Mouse (Mus musculus): ENCODE data around the gene Siae. TPM values are rescaled to one million over a fixed set of nuclear protein-coding genes. Genes with fewer than 3 reads are reported as not detected.

Gene Siae
- total RNA-seq, 1 experiment from 2014 or later, result 12.2 TPM

GRCm38 (mm10) chr9:37663210-37663609 lies 107.7 kb downstream of the Siae start:
- no peak for ATAC-seq (replicated peaks; ENCODE audit: low read depth, poor library complexity, severe bottlenecking)

- ATAC-seq (replicated peaks; ENCODE audit: low read depth, poor library complexity, severe bottlenecking), result no peak
Observed at GRCm38 (mm10) chr9:37664604-37665003, 109.1 kb downstream of the Siae start.

DNA sequence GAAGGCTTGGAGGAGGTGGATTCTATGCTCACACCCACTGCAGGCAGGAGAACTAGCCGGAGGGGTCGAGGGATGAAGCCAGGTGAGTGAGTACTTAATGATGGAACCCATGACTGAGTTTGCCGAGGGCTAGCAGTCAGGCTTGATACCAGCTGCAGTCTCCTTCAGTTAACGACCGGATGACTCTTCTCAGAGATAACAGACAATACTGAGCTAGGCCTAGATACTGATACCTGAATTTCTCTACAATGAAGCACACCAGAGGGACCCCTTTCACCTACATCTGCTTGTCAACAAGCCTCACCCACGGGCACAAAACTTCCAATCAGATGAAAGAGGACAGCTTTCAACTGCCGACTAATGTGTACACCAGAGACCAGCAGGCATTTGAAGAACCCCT lies 110.5 kb downstream of the Siae start:
- no peak for ATAC-seq (replicated peaks; ENCODE audit: low read depth, poor library complexity, severe bottlenecking)

DNA sequence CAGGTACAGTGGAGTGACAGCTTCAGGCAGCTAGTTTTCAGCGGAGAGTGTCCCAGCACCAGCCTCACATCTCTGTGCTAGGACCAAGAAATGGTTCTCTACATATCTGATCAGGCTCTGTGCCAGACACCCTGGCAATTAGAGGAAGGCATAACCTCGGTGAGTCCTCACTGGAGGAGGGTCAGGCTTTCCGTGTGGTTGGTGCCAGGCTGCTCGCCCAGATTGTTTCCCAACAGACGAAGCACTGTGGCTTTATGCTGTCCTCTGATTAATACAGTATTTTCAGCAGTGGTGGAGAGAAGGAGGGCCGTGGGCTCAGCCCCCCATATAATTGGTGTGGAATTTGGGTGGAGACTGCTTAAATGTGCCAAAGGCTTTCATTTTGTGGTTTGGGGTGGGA lies 113.6 kb downstream of the Siae start, which contains the start of gene Panx3:
Panx3 (minus strand) TSS at position 121 of the 400 bp plus-strand sequence.
- peak; percentile 63 for ATAC-seq (replicated peaks; ENCODE audit: low read depth, poor library complexity, severe bottlenecking)

- no peak for ATAC-seq (replicated peaks; ENCODE audit: low read depth, poor library complexity, severe bottlenecking)
Observed at GRCm38 (mm10) chr9:37669678-37670077, 114.2 kb downstream of the Siae start.

DNA sequence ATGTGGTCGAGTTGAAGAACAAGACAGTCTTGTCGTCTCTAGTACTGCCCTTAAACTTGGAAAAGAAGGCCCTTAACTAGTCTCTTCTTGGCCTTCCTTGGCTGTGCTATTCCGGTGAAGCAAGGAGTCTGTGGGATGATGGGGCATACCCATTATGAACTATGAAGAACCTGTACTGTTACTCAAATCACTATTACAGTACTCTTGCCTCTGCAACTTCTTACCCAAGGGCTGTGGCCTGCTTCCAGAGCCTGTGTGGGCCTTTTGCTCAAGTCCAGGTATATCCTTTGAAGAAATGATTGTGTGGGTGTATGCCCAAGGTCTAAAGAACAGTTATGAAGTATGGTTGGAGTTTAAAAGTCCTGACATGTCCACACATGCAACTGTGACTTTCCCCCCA lies 114.8 kb downstream of the Siae start:
- ATAC-seq (replicated peaks; ENCODE audit: low read depth, poor library complexity, severe bottlenecking), result no peak

DNA sequence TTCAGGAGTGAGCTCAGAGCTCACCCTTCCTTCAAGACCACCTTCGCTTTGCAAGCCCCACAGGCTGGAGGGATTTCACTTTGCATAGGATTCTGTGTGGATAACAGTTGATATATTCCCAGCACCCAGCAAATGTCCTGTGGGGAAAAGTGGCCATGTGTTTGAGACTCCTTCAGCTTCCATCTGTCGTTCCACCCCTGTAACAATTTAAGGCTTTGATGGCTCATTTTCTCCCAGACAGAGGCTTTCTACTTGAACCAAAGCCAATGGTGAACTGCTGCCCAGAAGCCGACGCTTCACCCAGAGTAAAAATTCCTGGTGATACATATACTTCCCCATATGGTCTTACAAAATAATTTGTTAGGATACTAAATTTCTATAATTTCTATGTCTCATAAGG lies 119.8 kb downstream of the Siae start:
- no peak for ATAC-seq (replicated peaks; ENCODE audit: low read depth, poor library complexity, severe bottlenecking)

DNA sequence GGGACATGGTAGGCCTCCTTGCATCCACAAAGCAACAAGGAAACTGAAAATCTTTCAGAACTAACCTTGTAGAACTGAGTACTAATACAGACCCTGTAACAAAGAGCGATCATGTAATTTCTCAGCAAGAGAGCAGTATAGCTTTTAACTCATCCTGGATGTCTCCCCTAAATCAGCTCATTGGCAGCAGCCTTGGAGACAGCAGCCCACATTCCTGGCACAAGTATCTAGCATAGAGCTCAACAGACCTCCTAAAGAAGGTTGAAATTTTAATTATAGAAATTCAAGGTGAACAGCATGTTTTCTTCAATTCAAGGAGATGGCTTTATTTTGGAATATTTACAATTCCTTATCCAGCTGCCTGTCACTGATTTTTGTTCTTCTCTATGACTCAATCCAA lies 125.6 kb downstream of the Siae start:
- ATAC-seq (replicated peaks; ENCODE audit: low read depth, poor library complexity, severe bottlenecking), result no peak

- no peak for ATAC-seq (replicated peaks; ENCODE audit: low read depth, poor library complexity, severe bottlenecking)
Observed at GRCm38 (mm10) chr9:37687288-37687940, 131.9 kb downstream of the Siae start.

- ATAC-seq (replicated peaks; ENCODE audit: low read depth, poor library complexity, severe bottlenecking), result no peak
Observed at GRCm38 (mm10) chr9:37687941-37688303, 132.4 kb downstream of the Siae start.

- ATAC-seq (replicated peaks; ENCODE audit: low read depth, poor library complexity, severe bottlenecking), result no peak
Observed at GRCm38 (mm10) chr9:37689970-37690686, 134.6 kb downstream of the Siae start.

Other genes starting within 250 kb of the Siae start
- gene Ccdc15, start 207.3 kb upstream of the Siae start, total RNA-seq (2017), result 18.6 and 24.2 TPM in 2 replicates
- not detected in 2 replicates for gene Hepacam, start 188.3 kb upstream of the Siae start, total RNA-seq (2017)
- 1.3 and 1.4 TPM in 2 replicates for gene Robo4, start 153.8 kb upstream of the Siae start, total RNA-seq (2017)
- gene Robo3, start 122.5 kb upstream of the Siae start, total RNA-seq (2017), result 3.8 and 4.1 TPM in 2 replicates
- gene Msantd2, start 66.4 kb upstream of the Siae start, total RNA-seq (2017), result 37.0 and 38.1 TPM in 2 replicates
- gene Esam, start 27.6 kb upstream of the Siae start, total RNA-seq (2017), result 2.5 and 2.9 TPM in 2 replicates
- gene Vsig2, start 16.4 kb upstream of the Siae start, total RNA-seq (2017), result 0.50 TPM in 1 of 2 replicates, not detected in the other
- gene Nrgn, start 2.8 kb upstream of the Siae start, total RNA-seq (2017), result 17.1 and 36.8 TPM in 2 replicates
- gene Spa17, start 58.0 kb downstream of the Siae start, total RNA-seq (2017), result 5.9 and 15.3 TPM in 2 replicates
- 48.8 and 69.2 TPM in 2 replicates for gene Tbrg1, start 101.6 kb downstream of the Siae start, total RNA-seq (2017)
- not detected in 2 replicates for gene Panx3, start 113.5 kb downstream of the Siae start, total RNA-seq (2017)
- gene Olfr160, start 160.6 kb downstream of the Siae start, total RNA-seq (2017), result not detected in 2 replicates
- not detected in 2 replicates for gene Olfr874, start 189.4 kb downstream of the Siae start, total RNA-seq (2017)
- not detected in 2 replicates for gene Olfr875, start 216.2 kb downstream of the Siae start, total RNA-seq (2017)
- gene Olfr876, start 247.3 kb downstream of the Siae start, total RNA-seq (2017), result not detected in 2 replicates

All from common myeloid progenitor, adult 5-6 weeks (primary cell).